Mouse (Mus musculus): ENCODE measurements around the gene Lrrc4. TPM values are rescaled to one million over a fixed set of nuclear protein-coding genes. Genes with fewer than 3 reads are reported as not detected.
A peak's percentile ranks its signal among the peaks of the same experiment; 100 is the strongest.

Gene Lrrc4
- 51.6 and 58.0 TPM in 2 replicates for polyA plus RNA-seq (2012; rRNA removed)

GRCm38 (mm10) chr6:28831011-28831853, at the start of gene Lrrc4:
Gene Lrrc4, minus strand, starts transcription at chr6:28831747.
- Histone ChIP-seq H3K27ac (ENCODE audit: insufficient read depth, low read length) (peak within 1 kb of the TSS; percentile 96), H3K4me3 (replicated peaks; ENCODE audit: insufficient read depth, low read depth, low read length) (peak within 1 kb of the TSS; percentile 99), H3K4me1 (ENCODE audit: control insufficient read depth, insufficient read depth, low read length) (peaks cover 9% of the 10 kb centered on the region; the same call in 1 of the 2 replicates), H3K27me3 (ENCODE audit: control insufficient read depth, insufficient read depth, low read length) (no peaks in the 10 kb centered on the region)
- TF ChIP-seq POLR2A (IDR thresholded peaks at IDR 0.05; ENCODE audit: borderline replicate concordance, insufficient read depth, low read length) = no peak
- no peak for TF ChIP-seq CTCF (IDR thresholded peaks at IDR 0.05; ENCODE audit: borderline replicate concordance, insufficient read depth, low read depth, low read length)
- 10% methylated on average over 27 of the region's 27 CpGs for WGBS
- peak; percentile 44 to 67 for DNase-seq

GRCm38 (mm10) chr6:28880909-28881308, 49.4 kb upstream of the Lrrc4 start:
- Histone ChIP-seq H3K27ac (ENCODE audit: insufficient read depth, low read length) (no peak overlapping the region), H3K27me3 (ENCODE audit: control insufficient read depth, insufficient read depth, low read length) (no peaks in the 10 kb centered on the region), H3K4me3 (replicated peaks; ENCODE audit: insufficient read depth, low read depth, low read length) (no peak overlapping the region), H3K4me1 (ENCODE audit: control insufficient read depth, insufficient read depth, low read length) (peaks cover 11% of the 10 kb centered on the region)
- DNase-seq = no peak
- TF ChIP-seq CTCF (IDR thresholded peaks at IDR 0.05; ENCODE audit: borderline replicate concordance, insufficient read depth, low read depth, low read length) (no peak), POLR2A (IDR thresholded peaks at IDR 0.05; ENCODE audit: borderline replicate concordance, insufficient read depth, low read length) (no peak)
- WGBS = 83% methylated on average over 4 of the region's 4 CpGs

- Histone ChIP-seq H3K27me3 (ENCODE audit: control insufficient read depth, insufficient read depth, low read length) (no peaks in the 10 kb centered on the region), H3K4me3 (replicated peaks; ENCODE audit: insufficient read depth, low read depth, low read length) (no peak overlapping the region), H3K27ac (ENCODE audit: insufficient read depth, low read length) (no peak overlapping the region), H3K4me1 (ENCODE audit: control insufficient read depth, insufficient read depth, low read length) (peaks cover 18% of the 10 kb centered on the region)
- TF ChIP-seq POLR2A (IDR thresholded peaks at IDR 0.05; ENCODE audit: borderline replicate concordance, insufficient read depth, low read length) = no peak
- no peak for TF ChIP-seq CTCF (IDR thresholded peaks at IDR 0.05; ENCODE audit: borderline replicate concordance, insufficient read depth, low read depth, low read length)
- peak in 1 of 2 experiments; percentile 40 for DNase-seq
- WGBS = 53% methylated on average over 8 of the region's 8 CpGs
Observed at GRCm38 (mm10) chr6:28879315-28879714, 47.8 kb upstream of the Lrrc4 start.

- H3K4me3 ChIP-seq (replicated peaks; ENCODE audit: insufficient read depth, low read depth, low read length) = no peak overlapping the region
- TF ChIP-seq CTCF (IDR thresholded peaks at IDR 0.05; ENCODE audit: borderline replicate concordance, insufficient read depth, low read depth, low read length) = no peak
- no peak for TF ChIP-seq POLR2A (IDR thresholded peaks at IDR 0.05; ENCODE audit: borderline replicate concordance, insufficient read depth, low read length)
- H3K27ac ChIP-seq (ENCODE audit: insufficient read depth, low read length) = no peak overlapping the region
- H3K4me1 ChIP-seq (ENCODE audit: control insufficient read depth, insufficient read depth, low read length) = peaks cover 18% of the 10 kb centered on the region
- H3K27me3 ChIP-seq (ENCODE audit: control insufficient read depth, insufficient read depth, low read length) = no peaks in the 10 kb centered on the region
- DNase-seq = peak in 1 of 2 experiments; percentile 39
- WGBS = 63% methylated on average over 7 of the region's 7 CpGs
Observed at GRCm38 (mm10) chr6:28877945-28878666, 46.6 kb upstream of the Lrrc4 start.

- Histone ChIP-seq H3K27ac (ENCODE audit: insufficient read depth, low read length) (no peak overlapping the region), H3K4me1 (ENCODE audit: control insufficient read depth, insufficient read depth, low read length) (peaks cover 26% of the 10 kb centered on the region), H3K4me3 (replicated peaks; ENCODE audit: insufficient read depth, low read depth, low read length) (no peak overlapping the region), H3K27me3 (ENCODE audit: control insufficient read depth, insufficient read depth, low read length) (no peaks in the 10 kb centered on the region)
- WGBS = 60% methylated on average over 3 of the region's 3 CpGs
- no peak for DNase-seq
- TF ChIP-seq CTCF (IDR thresholded peaks at IDR 0.05; ENCODE audit: borderline replicate concordance, insufficient read depth, low read depth, low read length) (no peak), POLR2A (IDR thresholded peaks at IDR 0.05; ENCODE audit: borderline replicate concordance, insufficient read depth, low read length) (no peak)
Observed at GRCm38 (mm10) chr6:28876492-28876891, 44.9 kb upstream of the Lrrc4 start.

- no peak for DNase-seq
- H3K27me3 ChIP-seq (ENCODE audit: control insufficient read depth, insufficient read depth, low read length) = no peaks in the 10 kb centered on the region
- 50% methylated on average over 1 of the region's 1 CpGs for WGBS
- H3K4me3 ChIP-seq (replicated peaks; ENCODE audit: insufficient read depth, low read depth, low read length) = no peak overlapping the region
- no peak for TF ChIP-seq CTCF (IDR thresholded peaks at IDR 0.05; ENCODE audit: borderline replicate concordance, insufficient read depth, low read depth, low read length)
- no peak for TF ChIP-seq POLR2A (IDR thresholded peaks at IDR 0.05; ENCODE audit: borderline replicate concordance, insufficient read depth, low read length)
- peaks cover 26% of the 10 kb centered on the region for H3K4me1 ChIP-seq (ENCODE audit: control insufficient read depth, insufficient read depth, low read length)
- H3K27ac ChIP-seq (ENCODE audit: insufficient read depth, low read length) = no peak overlapping the region
Observed at GRCm38 (mm10) chr6:28875333-28875732, 43.8 kb upstream of the Lrrc4 start.

- DNase-seq = no peak
- Histone ChIP-seq H3K4me1 (ENCODE audit: control insufficient read depth, insufficient read depth, low read length) (peaks cover 26% of the 10 kb centered on the region), H3K27me3 (ENCODE audit: control insufficient read depth, insufficient read depth, low read length) (no peaks in the 10 kb centered on the region), H3K4me3 (replicated peaks; ENCODE audit: insufficient read depth, low read depth, low read length) (no peak overlapping the region), H3K27ac (ENCODE audit: insufficient read depth, low read length) (no peak overlapping the region)
- TF ChIP-seq POLR2A (IDR thresholded peaks at IDR 0.05; ENCODE audit: borderline replicate concordance, insufficient read depth, low read length) (no peak), CTCF (IDR thresholded peaks at IDR 0.05; ENCODE audit: borderline replicate concordance, insufficient read depth, low read depth, low read length) (no peak)
- 79% methylated on average over 5 of the region's 5 CpGs for WGBS
Observed at GRCm38 (mm10) chr6:28874759-28875158, 43.2 kb upstream of the Lrrc4 start.

All from cerebellum, adult 2 months (tissue).